Mouse (Mus musculus) midbrain, embryonic 13.5 days (tissue): ENCODE data around the gene Fbxo24. TPM values are rescaled to one million over a fixed set of nuclear protein-coding genes. Genes with fewer than 3 reads are reported as not detected.

Source experiments
- ATAC-seq: fragments of 200-750 bp; cut with Nextera tagmentation; 2 replicates; pipeline ENCODE4 v1.8.0; 2017; ENCODE audit warnings: mild to moderate bottlenecking, moderate TSS enrichment, moderate library complexity
- H3K27ac ChIP-seq: fragments of 300-500 bp; sonication (generic); 2 replicates; pipeline ENCODE4 v1.5.1; 2015; ENCODE audit warnings: inconsistent platforms, mild to moderate bottlenecking, moderate library complexity
- H3K27me3 ChIP-seq: fragments of 300-500 bp; sonication (generic); 2 replicates; pipeline ENCODE4 v1.6.1; 2015; ENCODE audit warnings: mild to moderate bottlenecking, inconsistent platforms
- H3K36me3 ChIP-seq: fragments of 300-500 bp; sonication (generic); 2 replicates; pipeline ENCODE4 v1.6.1; 2015; ENCODE audit warnings: mild to moderate bottlenecking, inconsistent platforms
- H3K4me1 ChIP-seq: fragments of 300-500 bp; sonication (generic); replicated peaks from 2 replicates; pipeline ENCODE4 v1.6.1; 2015; ENCODE audit warnings: inconsistent platforms
- H3K4me2 ChIP-seq: fragments of 300-500 bp; sonication (generic); replicated peaks from 2 replicates; pipeline ENCODE4 v1.6.1; 2015; ENCODE audit warnings: moderate library complexity, mild to moderate bottlenecking, inconsistent platforms
- H3K4me3 ChIP-seq: fragments of 300-500 bp; sonication (generic); replicated peaks from 2 replicates; pipeline ENCODE4 v1.5.1; 2015; ENCODE audit warnings: mild to moderate bottlenecking, inconsistent platforms
- H3K9ac ChIP-seq: fragments of 300-500 bp; sonication (generic); replicated peaks from 2 replicates; pipeline ENCODE4 v1.6.1; 2015; ENCODE audit warnings: mild to moderate bottlenecking, inconsistent platforms
- H3K9me3 ChIP-seq: fragments of 300-500 bp; sonication (generic); 2 replicates; pipeline ENCODE4 v1.6.1; 2016; ENCODE audit warnings: mild to moderate bottlenecking, inconsistent platforms
- WGBS: fragments of 180-500 bp; shearing (Covaris S2); methylation state at CpG from one replicate; pipeline ENCODE4 v1.1.7; 2015; 5-methylcytosine and 5-hydroxymethylcytosine counted together
- polyA plus RNA-seq: library from polyadenylated mRNA; unstranded; fragments of >200 nt; fragmentation: Nextera tagmentation; extraction: Ambion mirVana; gene quantifications from 2 replicates; pipeline ENCODE4 v1.2.1, GENCODE M21; 2015

Gene Fbxo24
- 0.23 and 0.32 TPM in 2 replicates for polyA plus RNA-seq

GRCm38 (mm10) chr5:137628498-137629305 is at the start of gene Fbxo24, which contains the start of the genes Lrch4 and Gm20605:
Gene Fbxo24, minus strand, starts transcription at chr5:137629002.
Gene Lrch4, plus strand, starts transcription at chr5:137629121.
Gene Gm20605, plus strand, starts transcription at chr5:137629175.
- peaks cover 52% of the 10 kb centered on the region for H3K4me1 ChIP-seq
- peaks cover 8% of the 10 kb centered on the region for H3K36me3 ChIP-seq
- H3K27me3 ChIP-seq: no peaks in the 10 kb centered on the region
- no peaks in the 10 kb centered on the region for H3K9me3 ChIP-seq
- ATAC-seq: peak; percentile 98
- H3K4me2 ChIP-seq: peak within 1 kb of the TSS; percentile 91
- H3K4me3 ChIP-seq: peak within 1 kb of the TSS; percentile 90
- WGBS: under 1% methylated on average over 46 of the region's 46 CpGs
- H3K9ac ChIP-seq: peak within 1 kb of the TSS; percentile 89
- peak within 1 kb of the TSS; percentile 94 for H3K27ac ChIP-seq

GRCm38 (mm10) chr5:137677859-137678258 is 49.1 kb upstream of the Fbxo24 start:
- no peaks in the 10 kb centered on the region for H3K27me3 ChIP-seq
- WGBS: 94% methylated on average over 8 of the region's 8 CpGs
- H3K4me1 ChIP-seq: peaks cover 9% of the 10 kb centered on the region
- 0 out of 2 replicates have a peak, but pooled peaks cover 8% of the 10 kb centered on the region for H3K36me3 ChIP-seq
- H3K4me3 ChIP-seq: no peak overlapping the region
- H3K4me2 ChIP-seq: no peak overlapping the region
- H3K9ac ChIP-seq: no peak overlapping the region
- ATAC-seq: no peak
- no peak overlapping the region for H3K27ac ChIP-seq
- H3K9me3 ChIP-seq: no peaks in the 10 kb centered on the region

- 94% methylated on average over 8 of the region's 8 CpGs for WGBS
- peaks cover 12% of the 10 kb centered on the region for H3K4me1 ChIP-seq
- no peak for ATAC-seq
- H3K4me3 ChIP-seq: no peak overlapping the region
- H3K9me3 ChIP-seq: no peaks in the 10 kb centered on the region
- no peak overlapping the region for H3K9ac ChIP-seq
- no peaks in the 10 kb centered on the region for H3K27me3 ChIP-seq
- no peaks in the 10 kb centered on the region for H3K36me3 ChIP-seq
- no peak overlapping the region for H3K27ac ChIP-seq
- no peak overlapping the region for H3K4me2 ChIP-seq
These were observed 46.0 kb upstream of the Fbxo24 start for GRCm38 (mm10) chr5:137674786-137675185.

- WGBS: 92% methylated on average over 6 of the region's 6 CpGs
- no peaks in the 10 kb centered on the region for H3K9me3 ChIP-seq
- H3K27me3 ChIP-seq: no peaks in the 10 kb centered on the region
- no peak for ATAC-seq
- no peak overlapping the region for H3K9ac ChIP-seq
- H3K4me3 ChIP-seq: no peak overlapping the region
- H3K36me3 ChIP-seq: no peaks in the 10 kb centered on the region
- no peak overlapping the region for H3K27ac ChIP-seq
- no peak overlapping the region for H3K4me2 ChIP-seq
- peaks cover 15% of the 10 kb centered on the region for H3K4me1 ChIP-seq
These were observed 44.2 kb upstream of the Fbxo24 start for GRCm38 (mm10) chr5:137673015-137673414.

- ATAC-seq: no peak
- Histone ChIP-seq H3K9ac (no peak overlapping the region), H3K36me3 (peaks cover 3% of the 10 kb centered on the region; the same call in 1 of the 2 replicates), H3K9me3 (no peaks in the 10 kb centered on the region), H3K27me3 (no peaks in the 10 kb centered on the region), H3K27ac (no peak overlapping the region), H3K4me3 (no peak overlapping the region), H3K4me2 (no peak overlapping the region), H3K4me1 (peaks cover 15% of the 10 kb centered on the region)
- WGBS: 87% methylated on average over 5 of the region's 5 CpGs
These were observed 43.6 kb upstream of the Fbxo24 start for GRCm38 (mm10) chr5:137672361-137672760.

- no peak overlapping the region for H3K4me2 ChIP-seq
- WGBS: 56% methylated on average over 9 of the region's 9 CpGs
- peak; percentile 30; the same call in 1 of the 2 replicates for ATAC-seq
- H3K27me3 ChIP-seq: no peaks in the 10 kb centered on the region
- peaks cover 15% of the 10 kb centered on the region for H3K4me1 ChIP-seq
- no peaks in the 10 kb centered on the region for H3K9me3 ChIP-seq
- peak overlapping the region; percentile 45; the same call in 1 of the 2 replicates for H3K9ac ChIP-seq
- no peak overlapping the region for H3K4me3 ChIP-seq
- peaks cover 10% of the 10 kb centered on the region for H3K36me3 ChIP-seq
- H3K27ac ChIP-seq: 0 out of 2 replicates have a peak overlapping the region, but pooled peaks have one; percentile 25
These were observed 42.8 kb upstream of the Fbxo24 start for GRCm38 (mm10) chr5:137671443-137672240.

GRCm38 (mm10) chr5:137670240-137670639 is 41.4 kb upstream of the Fbxo24 start:
- WGBS: 94% methylated on average over 1 of the region's 1 CpGs
- Histone ChIP-seq H3K4me1 (peaks cover 15% of the 10 kb centered on the region), H3K36me3 (peaks cover 21% of the 10 kb centered on the region), H3K27ac (no peak overlapping the region), H3K9me3 (no peaks in the 10 kb centered on the region), H3K27me3 (no peaks in the 10 kb centered on the region), H3K4me3 (no peak overlapping the region), H3K4me2 (no peak overlapping the region), H3K9ac (no peak overlapping the region)
- no peak for ATAC-seq

- Histone ChIP-seq H3K4me3 (no peak overlapping the region), H3K27me3 (no peaks in the 10 kb centered on the region), H3K9ac (no peak overlapping the region), H3K36me3 (peaks cover 32% of the 10 kb centered on the region), H3K4me1 (peaks cover 15% of the 10 kb centered on the region), H3K27ac (peak overlapping the region; percentile 25; the same call in 1 of the 2 replicates), H3K9me3 (no peaks in the 10 kb centered on the region), H3K4me2 (no peak overlapping the region)
- ATAC-seq: no peak
- 76% methylated on average over 10 of the region's 10 CpGs for WGBS
These were observed 40.2 kb upstream of the Fbxo24 start for GRCm38 (mm10) chr5:137668971-137669370.

- ATAC-seq: no peak
- no peak overlapping the region for H3K4me2 ChIP-seq
- H3K27ac ChIP-seq: no peak overlapping the region
- no peak overlapping the region for H3K4me3 ChIP-seq
- peaks cover 85% of the 10 kb centered on the region for H3K36me3 ChIP-seq
- H3K27me3 ChIP-seq: no peaks in the 10 kb centered on the region
- WGBS: 83% methylated on average over 9 of the region's 9 CpGs
- no peak overlapping the region for H3K9ac ChIP-seq
- H3K9me3 ChIP-seq: no peaks in the 10 kb centered on the region
- no peaks in the 10 kb centered on the region for H3K4me1 ChIP-seq
These were observed 34.3 kb upstream of the Fbxo24 start for GRCm38 (mm10) chr5:137663057-137663456.

- Histone ChIP-seq H3K9me3 (no peaks in the 10 kb centered on the region), H3K4me2 (no peak overlapping the region), H3K4me3 (no peak overlapping the region), H3K36me3 (peaks cover 72% of the 10 kb centered on the region), H3K4me1 (no peaks in the 10 kb centered on the region), H3K27me3 (no peaks in the 10 kb centered on the region), H3K27ac (no peak overlapping the region), H3K9ac (no peak overlapping the region)
- WGBS: 92% methylated on average over 6 of the region's 6 CpGs
- ATAC-seq: no peak
These were observed 31.4 kb upstream of the Fbxo24 start for GRCm38 (mm10) chr5:137660064-137660688.

GRCm38 (mm10) chr5:137656977-137657376 is 28.2 kb upstream of the Fbxo24 start:
- no peak overlapping the region for H3K4me2 ChIP-seq
- H3K36me3 ChIP-seq: peaks cover 65% of the 10 kb centered on the region
- H3K9ac ChIP-seq: no peak overlapping the region
- H3K27me3 ChIP-seq: no peaks in the 10 kb centered on the region
- no peaks in the 10 kb centered on the region for H3K4me1 ChIP-seq
- 37% methylated on average over 6 of the region's 6 CpGs for WGBS
- no peaks in the 10 kb centered on the region for H3K9me3 ChIP-seq
- peak; percentile 51 for ATAC-seq
- H3K27ac ChIP-seq: no peak overlapping the region
- no peak overlapping the region for H3K4me3 ChIP-seq
